Mouse (Mus musculus) 3T3-L1 (cell line): ENCODE measurements at regions not wholly inside any gene's neighbourhood (a gene's known extent, or its start where the extent isn't known, plus 50 kb on each side); places are given as distances from the start of the nearest gene placed in this dataset.

ENCODE experiments used
- DNase-seq: peaks from one replicate; pipeline ENCODE4 v3.0.0-alpha.2; 2015; ENCODE audit warnings: low read depth, low spot score

DNA sequence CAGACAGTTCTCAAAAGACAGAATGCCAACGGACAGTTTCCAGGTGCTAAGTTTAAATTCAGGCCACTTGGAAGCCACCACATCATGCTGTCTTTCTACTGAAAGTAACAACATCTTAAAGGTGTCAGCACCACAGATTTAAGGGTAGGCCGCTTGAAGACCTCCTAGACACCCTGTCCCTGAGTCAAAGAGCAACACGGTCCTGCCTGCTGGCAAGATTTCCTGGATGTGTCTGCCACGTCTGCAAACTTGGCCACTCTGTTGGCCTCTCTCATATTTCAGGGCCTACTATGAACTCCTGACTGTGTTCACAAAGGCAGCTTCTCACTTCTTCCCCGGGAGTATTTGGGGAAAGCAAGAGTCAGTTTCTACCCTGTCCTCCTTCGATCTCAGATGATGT lies 194.7 kb upstream of the Esrrg start:
- no peak for DNase-seq

DNA sequence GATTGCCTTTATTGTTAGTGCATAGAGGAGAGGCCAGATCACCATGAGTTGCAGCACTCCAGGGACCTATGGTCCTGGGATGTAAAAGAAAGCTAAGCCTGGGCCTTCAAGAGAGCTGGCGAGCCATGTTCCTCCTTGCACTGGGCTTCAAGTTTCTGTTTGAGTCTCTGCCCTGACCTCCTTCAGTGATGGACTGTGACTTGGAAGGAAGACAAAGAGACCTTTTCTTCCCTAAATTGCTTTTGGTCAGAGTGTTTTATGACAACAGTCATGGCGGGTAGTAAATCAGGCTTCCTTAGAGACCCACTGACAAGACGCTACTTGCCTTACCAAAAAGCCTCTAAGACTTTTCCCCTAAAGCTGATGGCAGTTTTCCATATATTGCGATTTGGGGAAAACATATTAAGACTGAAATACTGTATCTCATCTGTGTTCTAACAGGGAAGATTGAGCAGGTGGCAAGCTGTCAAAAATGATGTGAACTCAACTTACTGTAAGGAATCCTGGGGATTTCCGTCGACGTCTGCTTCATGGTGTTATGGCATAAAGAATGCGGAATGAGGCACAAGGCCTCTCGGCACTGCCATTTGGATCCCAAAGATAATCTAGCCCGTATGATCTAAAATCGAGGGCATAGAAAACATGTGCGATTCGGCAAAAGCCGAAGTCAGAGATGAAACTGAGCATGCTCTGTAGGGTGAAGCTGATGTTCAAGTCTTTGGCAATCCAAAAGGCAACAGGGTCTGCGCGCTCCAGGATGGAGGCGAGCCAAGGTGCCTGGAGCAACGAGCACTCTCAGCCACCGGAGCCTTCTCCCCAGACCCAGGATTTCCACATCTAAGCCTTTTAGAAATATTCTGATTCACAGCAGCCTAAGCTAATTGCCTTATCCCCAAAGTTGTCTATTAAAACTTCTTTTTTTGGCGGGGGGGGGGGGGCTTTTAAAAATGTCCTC lies 190.1 kb upstream of the Esrrg start:
- DNase-seq, result no peak

DNA sequence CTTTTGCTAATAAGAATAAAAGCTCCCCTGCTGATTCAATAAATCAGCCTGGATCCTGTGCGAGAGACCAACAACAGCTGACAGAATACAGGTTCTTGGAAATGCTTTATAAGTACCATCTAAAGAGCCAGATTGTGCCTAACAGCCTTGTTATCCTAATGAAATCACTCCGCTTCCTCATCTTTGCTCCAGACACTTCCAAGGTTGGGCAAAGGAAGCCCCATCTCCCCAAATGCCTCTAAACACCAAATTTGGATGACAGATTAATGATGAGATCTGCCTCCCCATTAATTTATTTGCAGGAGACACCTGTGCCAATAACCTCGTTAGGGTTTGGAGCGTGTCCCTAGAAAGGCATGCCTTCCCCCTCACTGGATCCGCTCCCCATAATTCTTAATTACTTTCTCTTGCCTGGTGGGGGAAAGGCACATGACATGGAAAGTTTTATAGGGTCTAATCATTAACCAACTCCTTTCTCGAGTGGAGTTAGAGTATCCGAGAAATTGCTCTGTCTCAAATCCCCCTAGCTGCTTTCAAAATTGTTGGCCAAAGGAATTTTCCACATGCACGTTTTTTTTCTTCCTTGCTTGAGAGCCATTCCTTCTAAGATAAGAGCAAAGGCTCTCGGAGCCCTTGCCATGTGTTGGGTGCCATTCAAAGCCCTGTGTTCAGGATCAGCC lies 179.9 kb upstream of the Esrrg start:
- no peak for DNase-seq

DNA sequence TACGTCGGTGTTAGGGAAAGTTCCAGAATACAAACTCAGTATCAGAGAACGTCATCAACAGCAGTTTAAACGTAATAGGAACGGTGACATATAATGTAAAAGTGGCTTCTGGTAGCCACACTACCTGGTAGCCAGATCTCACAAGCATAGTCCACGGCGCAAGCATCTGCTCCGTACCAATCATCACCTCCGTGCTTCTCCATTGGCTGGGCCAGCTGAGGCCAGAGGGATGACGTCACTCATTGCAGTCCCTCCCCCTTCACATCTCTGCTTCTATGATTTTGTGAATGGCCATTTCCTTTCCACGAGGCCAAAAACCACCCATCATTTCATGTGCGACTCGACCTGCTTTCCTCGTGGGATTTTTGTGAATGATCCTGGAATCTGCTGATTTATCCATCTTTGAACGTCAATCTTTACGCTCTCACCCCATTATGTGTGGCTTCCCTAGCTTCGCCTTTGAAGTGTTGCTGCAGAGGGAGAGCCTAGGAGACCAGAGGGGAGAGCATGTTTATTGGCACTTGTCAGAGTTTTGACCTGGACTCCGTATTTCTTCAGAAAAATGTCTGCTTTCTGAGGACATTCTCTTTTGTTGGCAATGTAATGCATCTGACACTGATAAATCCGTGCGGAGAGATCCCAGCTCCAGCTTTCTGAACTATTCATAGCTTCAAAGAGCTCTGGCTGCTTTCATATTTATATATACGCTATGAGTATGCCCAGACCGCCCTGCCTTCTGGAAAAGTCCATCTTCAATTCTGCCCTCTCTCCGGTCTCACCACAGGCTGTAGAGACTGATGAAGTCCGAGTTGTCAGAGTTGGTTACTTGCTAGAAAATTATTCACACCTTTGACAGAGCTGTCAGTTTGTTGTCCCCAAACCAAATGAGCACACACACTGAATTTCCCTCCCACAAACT lies 174.6 kb upstream of the Esrrg start:
- no peak for DNase-seq

GRCm38 (mm10) chr1:187439170-187439914 lies 169.2 kb upstream of the Esrrg start:
- DNase-seq, result no peak

DNA sequence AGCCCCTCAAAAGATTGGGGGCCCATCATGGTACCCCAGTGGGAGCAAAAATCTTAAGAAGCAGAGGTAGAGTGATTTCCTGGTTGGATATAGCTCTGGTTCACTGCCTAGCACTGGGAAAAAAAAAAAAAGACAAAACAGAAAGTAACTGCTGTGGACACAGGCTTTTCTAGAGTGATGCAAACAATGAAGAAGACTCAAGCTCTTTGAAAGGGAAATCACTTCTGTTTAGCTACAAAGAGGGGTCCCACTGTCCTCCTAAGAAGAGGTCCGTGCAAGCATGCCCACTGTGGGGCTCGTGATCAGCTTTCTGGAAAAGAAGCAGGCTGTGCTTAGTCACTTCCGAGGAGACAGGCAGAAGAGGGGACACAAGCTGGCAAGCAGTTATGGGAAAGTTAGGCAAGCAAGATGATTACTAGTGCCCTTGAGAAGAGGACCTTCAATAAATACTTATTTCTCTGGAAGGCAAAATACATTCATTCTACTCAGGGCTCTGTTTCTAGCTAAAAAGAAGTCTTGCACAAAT lies 166.9 kb upstream of the Esrrg start:
- DNase-seq, result no peak

GRCm38 (mm10) chr1:187446511-187446910 lies 162.1 kb upstream of the Esrrg start:
- no peak for DNase-seq

DNA sequence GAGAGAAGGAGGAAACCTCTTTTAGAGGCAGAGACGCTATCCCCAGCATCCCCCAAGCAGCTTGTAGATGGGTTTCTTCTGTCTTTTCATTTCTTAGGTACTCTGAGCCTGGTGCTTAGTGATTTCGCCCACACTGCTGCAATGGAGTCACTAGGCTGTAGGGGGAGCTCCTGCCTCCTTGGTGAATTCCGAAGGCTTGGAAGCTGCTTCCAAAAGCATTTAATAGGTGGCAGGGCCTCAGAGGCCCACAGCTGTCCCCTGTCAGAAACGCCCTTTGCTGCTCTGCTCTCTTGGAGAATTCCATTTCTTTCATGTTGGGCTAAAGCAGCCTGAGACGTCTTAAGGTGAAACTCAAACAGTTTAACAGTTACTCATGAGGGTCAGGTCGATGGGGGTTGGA lies 160.4 kb upstream of the Esrrg start:
- DNase-seq, result peak; percentile 78

DNA sequence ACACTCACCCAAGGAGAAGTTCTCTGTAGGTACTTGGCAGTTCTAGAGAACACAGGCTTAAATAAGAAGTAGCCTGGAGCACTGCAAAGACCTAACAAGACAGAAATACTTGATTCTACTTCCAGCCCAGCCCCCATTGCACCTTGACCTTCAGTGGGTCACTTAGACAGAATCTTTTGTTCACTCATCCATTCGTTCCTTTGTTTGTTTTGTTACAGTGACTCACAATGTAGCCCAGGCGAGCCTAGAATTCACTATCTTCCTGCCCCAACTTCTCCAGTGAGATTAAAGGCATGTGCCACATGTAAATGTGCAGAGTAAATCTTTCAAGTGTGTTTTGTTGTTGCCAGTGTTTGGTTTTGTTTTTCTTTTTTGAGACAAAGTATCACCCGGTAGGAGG lies 158.5 kb upstream of the Esrrg start:
- DNase-seq, result peak; percentile 3

DNA sequence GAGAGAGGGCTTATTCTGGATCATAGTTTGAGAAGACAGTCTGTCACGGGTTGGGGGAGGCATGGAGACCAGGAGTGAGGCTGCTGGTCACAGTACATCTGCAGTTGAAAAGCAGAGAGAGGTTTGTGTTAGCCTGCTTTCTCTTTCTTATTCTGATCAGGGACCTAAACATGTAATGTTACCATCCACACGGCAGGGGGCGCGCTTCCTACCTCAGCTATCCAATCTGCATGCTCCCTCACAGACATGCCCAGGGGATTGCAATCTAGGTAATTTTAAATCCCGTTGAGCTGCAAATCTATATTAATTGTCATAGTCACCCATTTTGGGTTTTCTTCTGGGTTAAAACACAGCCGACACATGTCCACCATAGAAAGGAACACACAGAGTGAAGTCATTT lies 156.4 kb upstream of the Esrrg start:
- peak; percentile 54 for DNase-seq

GRCm38 (mm10) chr1:187454431-187454830 lies 154.2 kb upstream of the Esrrg start:
- no peak for DNase-seq

- DNase-seq, result no peak
Measured at GRCm38 (mm10) chr1:187484821-187485220, 123.8 kb upstream of the Esrrg start.

DNA sequence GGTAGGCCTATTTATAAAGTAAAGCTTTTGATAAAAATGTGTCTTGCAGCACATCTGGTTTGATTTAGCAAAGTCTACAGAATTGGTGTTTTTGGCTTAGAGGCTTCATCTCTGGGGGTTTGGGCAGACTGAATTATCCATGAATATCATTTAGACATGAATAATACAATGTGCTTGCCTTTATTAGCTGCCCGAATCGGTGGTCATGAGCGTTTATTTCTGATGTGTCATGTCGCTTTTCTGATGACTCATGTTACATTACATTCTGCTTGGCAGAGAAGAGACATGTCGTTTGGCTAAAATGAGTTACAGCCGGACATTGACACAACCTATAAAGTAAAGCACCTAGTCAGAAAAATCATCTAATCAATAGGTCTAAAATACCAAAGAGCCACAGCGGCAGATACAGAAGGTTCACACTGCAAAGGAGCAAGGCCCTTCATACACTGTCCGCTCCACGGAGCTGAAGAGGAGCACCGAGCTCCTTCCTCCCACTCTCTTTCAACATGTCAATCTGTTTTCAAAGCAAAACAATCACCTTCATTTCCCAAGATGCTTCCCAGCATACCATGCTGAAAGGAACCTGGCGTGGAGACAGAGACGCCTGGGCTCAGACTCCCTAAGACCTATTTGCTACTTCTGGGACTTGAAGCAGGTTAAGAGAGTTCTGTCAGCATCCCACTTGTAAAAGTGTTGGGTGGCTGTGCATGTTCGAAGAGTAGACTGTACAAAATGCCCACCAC lies 120.5 kb upstream of the Esrrg start:
- peak; percentile 87 for DNase-seq

- DNase-seq, result no peak
Measured at GRCm38 (mm10) chr1:187489452-187489851, 119.1 kb upstream of the Esrrg start.

GRCm38 (mm10) chr1:187505368-187505767 lies 103.2 kb upstream of the Esrrg start:
- no peak for DNase-seq

DNA sequence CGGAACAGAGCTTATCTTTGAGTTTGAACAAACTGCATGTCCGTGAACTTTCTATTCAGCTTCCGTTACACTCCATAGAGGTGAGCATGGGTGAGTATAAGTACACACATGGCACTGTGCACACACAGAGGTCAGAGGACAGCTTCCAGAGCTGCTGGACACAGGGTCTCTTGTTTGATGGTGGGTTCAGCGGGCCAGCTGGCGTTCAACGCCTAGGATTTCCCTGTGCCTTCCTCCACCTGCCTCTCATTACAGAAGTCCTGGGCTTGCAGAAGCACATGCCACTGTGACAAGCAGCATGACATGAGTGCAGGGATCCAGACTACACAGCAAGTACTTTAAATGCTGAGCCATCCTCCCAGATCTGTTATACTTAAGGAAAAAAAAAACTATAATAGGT lies 101.4 kb upstream of the Esrrg start:
- DNase-seq, result no peak

- DNase-seq, result no peak
Measured at GRCm38 (mm10) chr1:187531349-187531922, 77.2 kb upstream of the Esrrg start.

DNA sequence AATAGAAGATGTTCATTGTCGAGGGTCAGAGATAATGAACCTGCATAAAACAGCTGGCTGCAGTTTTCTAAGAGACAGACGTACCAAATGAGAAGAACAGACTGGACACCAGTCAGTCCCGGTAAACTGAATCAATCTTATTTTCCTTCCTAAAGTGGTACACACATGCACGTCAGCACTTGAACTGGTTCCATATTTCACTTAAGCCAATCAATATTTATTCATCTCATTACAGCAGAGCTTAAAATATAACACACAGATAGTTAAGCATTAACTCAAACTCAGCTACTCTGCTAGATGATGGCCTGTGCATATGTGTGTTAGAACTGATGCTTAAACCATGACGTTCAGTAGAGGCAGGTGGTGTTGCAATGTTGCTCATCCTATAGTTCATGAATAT lies 72.3 kb upstream of the Esrrg start:
- no peak for DNase-seq

- no peak for DNase-seq
Measured at GRCm38 (mm10) chr1:187556718-187557117, 51.9 kb upstream of the Esrrg start.
